Mouse (Mus musculus): ENCODE data around the gene Clcf1.

DNA sequence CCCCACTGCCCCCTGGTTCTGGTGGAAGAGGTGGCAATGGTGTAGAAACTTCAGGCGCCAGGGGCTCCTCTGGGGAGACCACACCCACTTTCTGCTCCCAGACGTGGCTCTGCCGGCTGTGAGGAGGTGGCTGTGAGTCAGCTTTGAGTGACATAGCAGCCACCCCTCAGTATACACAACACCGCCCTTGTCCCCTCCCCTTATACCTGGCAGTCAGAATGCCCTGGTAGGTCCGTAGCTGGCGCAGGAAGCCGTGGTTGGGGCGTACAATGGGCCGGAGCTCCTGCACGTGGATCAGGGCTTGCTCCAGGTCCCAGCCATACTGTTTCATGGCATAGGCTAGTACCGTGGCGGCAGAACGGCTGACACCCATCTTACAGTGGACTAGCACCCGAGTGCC lies 49.7 kb downstream of the Clcf1 start:
- TF ChIP-seq TAL1 (IDR thresholded peaks at IDR 0.05; ENCODE audit: low read length) (no peak), GATA1 (IDR thresholded peaks at IDR 0.05; ENCODE audit: low read length) (no peak)
